Mouse (Mus musculus) CH12.LX (cell line): Measurements from ENCODE around the gene Cyb561. TPM values are rescaled to one million over a fixed set of nuclear protein-coding genes. Genes with fewer than 3 reads are reported as not detected.

ENCODE experiments used
- DNase-seq: peaks from one replicate; pipeline ENCODE4 v3.0.0-alpha.2; 2013; ENCODE audit errors: extremely low read depth
- H3K27ac ChIP-seq: 2 replicates; pipeline ENCODE4 v1.5.1; 2012; ENCODE audit warnings: low read depth, mild to moderate bottlenecking, control low read depth, moderate library complexity; ENCODE audit not compliant: insufficient read depth
- H3K27me3 ChIP-seq: replicated peaks from 2 replicates; pipeline ENCODE3; 2012; ENCODE audit warnings: inconsistent platforms
- H3K36me3 ChIP-seq, 2 experiments: replicated peaks in 1 of 2; 2 replicates each; pipeline versions ENCODE3 to v1.6.1; 2012; ENCODE audit warnings: inconsistent platforms in 1 of 2, low read length in 1 of 2, mild to moderate bottlenecking in 1 of 2, mixed read lengths in 1 of 2, moderate library complexity in 1 of 2; ENCODE audit not compliant: control insufficient read depth in 1 of 2, insufficient read depth in 1 of 2
- H3K4me1 ChIP-seq, 2 experiments: 2 replicates each; pipeline ENCODE4 v1.6.1; 2012; ENCODE audit warnings: inconsistent platforms in 1 of 2, moderate library complexity in 1 of 2; ENCODE audit not compliant: insufficient read depth in 2 of 2, control insufficient read depth in 1 of 2
- H3K4me2 ChIP-seq: 2 replicates; pipeline ENCODE4 v1.6.1; 2012; ENCODE audit warnings: low read depth, mild to moderate bottlenecking, control low read depth; ENCODE audit not compliant: poor library complexity, insufficient read depth, severe bottlenecking
- H3K4me3 ChIP-seq, 3 experiments: fragments of 150-350 bp in 1 of 3; sonication (generic) in 1 of 3; replicated peaks in 1 of 3; 2 replicates each; pipeline versions ENCODE3 to v1.5.1; 2011 to 2012; ENCODE audit warnings: low read depth in 2 of 3, low read length in 2 of 3, mild to moderate bottlenecking in 2 of 3, moderate library complexity in 2 of 3, control low read depth in 1 of 3, improper control_type of control experiment in 1 of 3, inconsistent platforms in 1 of 3, mixed read lengths in 1 of 3; ENCODE audit not compliant: poor library complexity in 1 of 3
- H3K79me2 ChIP-seq: replicated peaks from 2 replicates; pipeline ENCODE4 v1.6.1; 2012; ENCODE audit warnings: mild to moderate bottlenecking, moderate library complexity; ENCODE audit not compliant: control insufficient read depth, poor library complexity, insufficient read depth, severe bottlenecking; ENCODE audit errors: extremely low read depth
- H3K9ac ChIP-seq: 2 replicates; pipeline ENCODE4 v1.6.1; 2012; ENCODE audit warnings: low read depth, mild to moderate bottlenecking, control low read depth, moderate library complexity; ENCODE audit not compliant: insufficient read depth
- H3K9me3 ChIP-seq: replicated peaks from 2 replicates; pipeline ENCODE3; 2012; ENCODE audit warnings: low read length, inconsistent platforms, mixed read lengths
- CTCF ChIP-seq, 2 experiments: IDR thresholded peaks in 1 of 2; conservative IDR thresholded peaks in 1 of 2; 2 replicates each; pipeline ENCODE4 v1.5.1; 2011 to 2012; ENCODE audit warnings: low read depth in 2 of 2, low read length in 2 of 2, improper control_type of control experiment in 1 of 2, inconsistent platforms in 1 of 2, mild to moderate bottlenecking in 1 of 2, moderate library complexity in 1 of 2
- E2F4 ChIP-seq: IDR thresholded peaks from 2 replicates; pipeline ENCODE4 v1.6.1; 2011; ENCODE audit warnings: low read depth, low read length, improper control_type of control experiment; ENCODE audit not compliant: insufficient replicate concordance
- ELF1 ChIP-seq: IDR thresholded peaks from 2 replicates; pipeline ENCODE4 v1.6.1; 2014; ENCODE audit warnings: low read depth, mild to moderate bottlenecking, inconsistent platforms, low read length, improper control_type of control experiment
- EP300 ChIP-seq: IDR thresholded peaks from 2 replicates; pipeline ENCODE4 v1.6.1; 2011; ENCODE audit warnings: low read length, improper control_type of control experiment
- ETS1 ChIP-seq: conservative IDR thresholded peaks from 2 replicates; pipeline ENCODE4 v1.6.1; 2012; ENCODE audit warnings: low read depth, mild to moderate bottlenecking, inconsistent platforms, low read length, improper control_type of control experiment, moderate library complexity
- HCFC1 ChIP-seq: IDR thresholded peaks from 2 replicates; pipeline ENCODE4 v1.6.1; 2012; ENCODE audit warnings: low read depth, mild to moderate bottlenecking, inconsistent platforms, low read length, improper control_type of control experiment
- IRF4 ChIP-seq: IDR thresholded peaks from 2 replicates; pipeline ENCODE4 v1.6.1; 2014; ENCODE audit warnings: low read depth, mild to moderate bottlenecking, inconsistent platforms, low read length, improper control_type of control experiment
- JUN ChIP-seq: IDR thresholded peaks from 2 replicates; pipeline ENCODE4 v1.6.1; 2011; ENCODE audit warnings: low read depth, mild to moderate bottlenecking, low read length, improper control_type of control experiment, moderate library complexity; ENCODE audit not compliant: insufficient read depth
- JUND ChIP-seq: conservative IDR thresholded peaks from 2 replicates; pipeline ENCODE4 v1.6.1; 2011; ENCODE audit warnings: low read depth, low read length, improper control_type of control experiment
- KAT2A ChIP-seq: IDR thresholded peaks from 2 replicates; pipeline ENCODE4 v1.6.1; 2012; ENCODE audit warnings: low read length, improper control_type of control experiment, inconsistent platforms; ENCODE audit not compliant: insufficient replicate concordance
- MAFK ChIP-seq: IDR thresholded peaks from 2 replicates; pipeline ENCODE4 v1.6.1; 2011; ENCODE audit warnings: low read length, improper control_type of control experiment; ENCODE audit not compliant: insufficient replicate concordance
- MAX ChIP-seq: IDR thresholded peaks from 2 replicates; pipeline ENCODE4 v1.6.1; 2011; ENCODE audit warnings: low read length, improper control_type of control experiment
- MYC ChIP-seq: IDR thresholded peaks from 2 replicates; pipeline ENCODE4 v1.6.1; 2011; ENCODE audit warnings: low read depth, mild to moderate bottlenecking, improper control_type of control experiment, low read length
- NELFE ChIP-seq: IDR thresholded peaks from 2 replicates; pipeline ENCODE4 v1.6.1; 2011; ENCODE audit warnings: low read depth, low read length, improper control_type of control experiment
- POLR2AphosphoS2 ChIP-seq: IDR thresholded peaks from 2 replicates; pipeline ENCODE4 v1.6.1; 2011; ENCODE audit warnings: low read depth, low read length, improper control_type of control experiment
- RAD21 ChIP-seq: IDR thresholded peaks from 2 replicates; pipeline ENCODE4 v1.6.1; 2011; ENCODE audit warnings: low read depth, mild to moderate bottlenecking, low read length, improper control_type of control experiment, moderate library complexity
- RCOR1 ChIP-seq: conservative IDR thresholded peaks from 2 replicates; pipeline ENCODE4 v1.6.1; 2012; ENCODE audit warnings: low read depth, mild to moderate bottlenecking, inconsistent platforms, low read length, improper control_type of control experiment
- SIN3A ChIP-seq: IDR thresholded peaks from 2 replicates; pipeline ENCODE4 v1.6.1; 2012; ENCODE audit warnings: low read length, improper control_type of control experiment, inconsistent platforms
- TBP ChIP-seq: conservative IDR thresholded peaks from 2 replicates; pipeline ENCODE4 v1.6.1; 2011; ENCODE audit warnings: low read depth, low read length, improper control_type of control experiment
- UBTF ChIP-seq: IDR thresholded peaks from 2 replicates; pipeline ENCODE4 v1.6.1; 2012; ENCODE audit warnings: low read depth, mild to moderate bottlenecking, inconsistent platforms, low read length, improper control_type of control experiment, moderate library complexity
- USF2 ChIP-seq: conservative IDR thresholded peaks from 2 replicates; pipeline ENCODE4 v1.6.1; 2011; ENCODE audit warnings: low read depth, low read length, improper control_type of control experiment
- ZMIZ1 ChIP-seq: IDR thresholded peaks from 2 replicates; pipeline ENCODE4 v1.6.1; 2012; ENCODE audit warnings: low read depth, mild to moderate bottlenecking, inconsistent platforms, low read length, improper control_type of control experiment
- dilution Hi-C: fragments of 300-500 bp; cut with MboI; formaldehyde crosslinking; loops from 2 replicates; pipeline ENCODE4 v1.14.3; 2020; ENCODE audit warnings: low sequenced_read_pairs; ENCODE audit not compliant: extremely low pct_unique_long_range_greater_than_20kb, extremely low pct_ligation_motif_present
- in situ Hi-C: fragments of 300-500 bp; cut with MboI; formaldehyde crosslinking; loops from 3 replicates; pipeline ENCODE4 v1.14.3; 2019; ENCODE audit warnings: low sequenced_read_pairs, low pct_ligation_motif_present, low pct_unique_long_range_greater_than_20kb, mixed read lengths
- polyA plus RNA-seq: library from polyadenylated mRNA; unstranded; fragments of >175 nt; gene quantifications from 2 replicates; pipeline ENCODE4 v1.2.1, GENCODE M21; 2012; ENCODE audit warnings: low read depth; ENCODE audit not compliant: insufficient read length
- total RNA-seq, 2 experiments: library from RNA; depleted of rRNA; stranded (reverse); fragments of 300-350 nt in 1 of 2; fragments of >200 nt in 1 of 2; gene quantifications; 2 replicates each; pipeline ENCODE4 v1.2.3; 2012 to 2014

Gene Cyb561
- total and polyA plus RNA-seq, 3 experiments = 0.20 to 3.9 (median 0.51) TPM

GRCm38 (mm10) chr11:105959355-105959754 is 6.2 kb upstream of the Cyb561 start (continued):
- TF ChIP-seq POLR2AphosphoS2 (no peak), NELFE (0 out of 2 replicates have a peak, but pooled peaks have one; percentile 27), CTCF (conservative IDR thresholded peaks at IDR 0.05 in 1 of 2, IDR thresholded peaks at IDR 0.05 in 1 of 2; ENCODE audit: low read depth in 2 of 2, low read length in 2 of 2) (no peak), MYC (peak; percentile 70; the same call in 1 of the 2 replicates), HCFC1 (peak; percentile 40; the same call in 1 of the 2 replicates), RCOR1 (peak; percentile 77; the same call in 1 of the 2 replicates), MAX (peak; percentile 78), UBTF (0 out of 2 replicates have a peak, but pooled peaks have one; percentile 49)
- TF ChIP-seq, all 38 proteins: peak for 21

GRCm38 (mm10) chr11:105958566-105958965 is 5.4 kb upstream of the Cyb561 start:
- dilution Hi-C loops (no loop called here), in situ Hi-C loops (no loop called here)

GRCm38 (mm10) chr11:105957501-105957900 is 4.4 kb upstream of the Cyb561 start:
- H3K4me3 ChIP-seq = no peak overlapping the region
- dilution Hi-C loops = no loop called here
- TF ChIP-seq MAFK (no peak), KAT2A (no peak), ELF1 (no peak), RCOR1 (no peak), JUND (no peak), EP300 (no peak), UBTF (no peak), TBP (no peak), IRF4 (no peak)
- TF ChIP-seq, all 38 proteins: peak for 0
- H3K4me2 ChIP-seq = no peak overlapping the region
- in situ Hi-C loops = no loop called here
- H3K79me2 ChIP-seq = no peaks in the 10 kb centered on the region
- no peak overlapping the region for H3K27ac ChIP-seq
- no peak overlapping the region for H3K9ac ChIP-seq
- no peaks in the 10 kb centered on the region for H3K36me3 ChIP-seq
- H3K27me3 ChIP-seq = peaks cover 42% of the 10 kb centered on the region
- H3K9me3 ChIP-seq = no peaks in the 10 kb centered on the region
- no peak for DNase-seq
- H3K4me1 ChIP-seq = peaks cover 8 to 15% of the 10 kb centered on the region in 2 experiments; a peak in 3 of 4 replicates

More at GRCm38 (mm10) chr11:105958566-105958965, 5.4 kb upstream of the Cyb561 start:
- H3K9ac ChIP-seq = no peak overlapping the region
- TF ChIP-seq MYC (no peak), ETS1 (no peak), ZMIZ1 (no peak), RAD21 (no peak), USF2 (no peak), JUN (no peak), E2F4 (no peak), IRF4 (no peak), RCOR1 (no peak), SIN3A (no peak)
- TF ChIP-seq, all 38 proteins: peak for 0
- no peaks in the 10 kb centered on the region for H3K36me3 ChIP-seq
- peaks cover 3 to 15% of the 10 kb centered on the region in 2 experiments; a peak in 3 of 4 replicates for H3K4me1 ChIP-seq
- no peaks in the 10 kb centered on the region for H3K79me2 ChIP-seq
- H3K27me3 ChIP-seq = peaks cover 31% of the 10 kb centered on the region
- H3K4me2 ChIP-seq = no peak overlapping the region
- DNase-seq = no peak
- H3K4me3 ChIP-seq = no peak overlapping the region
- H3K9me3 ChIP-seq = no peaks in the 10 kb centered on the region
- H3K27ac ChIP-seq = no peak overlapping the region
